Mouse (Mus musculus) liver, embryonic 12.5 days (tissue): ENCODE measurements around the gene Sh2d7. TPM values are rescaled to one million over a fixed set of nuclear protein-coding genes. Genes with fewer than 3 reads are reported as not detected.

ENCODE experiments used
- ATAC-seq: fragments of 200-750 bp; cut with Nextera tagmentation; 2 replicates; pipeline ENCODE4 v1.8.0; 2017; ENCODE audit warnings: moderate number of reproducible peaks, mild to moderate bottlenecking, moderate library complexity
- H3K27ac ChIP-seq: fragments of 300-500 bp; sonication (generic); 2 replicates; pipeline ENCODE4 v1.5.1; 2016; ENCODE audit warnings: mild to moderate bottlenecking
- H3K27me3 ChIP-seq: fragments of 300-500 bp; sonication (generic); replicated peaks from 2 replicates; pipeline ENCODE4 v1.6.1; 2016; ENCODE audit warnings: mild to moderate bottlenecking, moderate library complexity
- H3K36me3 ChIP-seq: fragments of 300-500 bp; sonication (generic); 2 replicates; pipeline ENCODE4 v1.6.1; 2016; ENCODE audit warnings: mild to moderate bottlenecking, moderate library complexity
- H3K4me1 ChIP-seq: fragments of 300-500 bp; sonication (generic); 2 replicates; pipeline ENCODE4 v1.6.1; 2016
- H3K4me2 ChIP-seq: fragments of 300-500 bp; sonication (generic); 2 replicates; pipeline ENCODE4 v1.6.1; 2016; ENCODE audit warnings: mild to moderate bottlenecking, moderate library complexity
- H3K4me3 ChIP-seq: fragments of 300-500 bp; sonication (generic); 2 replicates; pipeline ENCODE4 v1.5.1; 2016; ENCODE audit warnings: mild to moderate bottlenecking, moderate library complexity
- H3K9ac ChIP-seq: fragments of 300-500 bp; sonication (generic); 2 replicates; pipeline ENCODE4 v1.6.1; 2016; ENCODE audit warnings: mild to moderate bottlenecking, moderate library complexity
- H3K9me3 ChIP-seq: fragments of 300-500 bp; sonication (generic); replicated peaks from 2 replicates; pipeline ENCODE4 v1.6.1; 2016; ENCODE audit warnings: mild to moderate bottlenecking, moderate library complexity
- WGBS: fragments of 180-500 bp; shearing (Covaris S2); methylation state at CpG from one replicate; pipeline ENCODE4 v1.1.7; 2016; ENCODE audit not compliant: insufficient replicate concordance; 5-methylcytosine and 5-hydroxymethylcytosine counted together
- polyA plus RNA-seq: library from polyadenylated mRNA; unstranded; fragments of >200 nt; fragmentation: Nextera tagmentation; extraction: Ambion mirVana; gene quantifications from 2 replicates; pipeline ENCODE4 v1.2.1, GENCODE M21; 2016

The Sh2d7 gene
- polyA plus RNA-seq, 1 experiment from 2014 or later = not detected

- H3K4me1 ChIP-seq = no peaks in the 10 kb centered on the region
- H3K9ac ChIP-seq = no peak overlapping the region
- no peak overlapping the region for H3K4me3 ChIP-seq
- no peaks in the 10 kb centered on the region for H3K36me3 ChIP-seq
- H3K27ac ChIP-seq = no peak overlapping the region
- no peak overlapping the region for H3K4me2 ChIP-seq
- ATAC-seq = no peak
- H3K9me3 ChIP-seq = no peaks in the 10 kb centered on the region
- WGBS = 57% methylated on average over 7 of the region's 7 CpGs
- 0 out of 2 replicates have a peak, but pooled peaks cover 13% of the 10 kb centered on the region for H3K27me3 ChIP-seq
Measured at GRCm38 (mm10) chr9:54527694-54528093, 11.1 kb upstream of the Sh2d7 start.

GRCm38 (mm10) chr9:54529950-54530349, 8.8 kb upstream of the Sh2d7 start:
- no peaks in the 10 kb centered on the region for H3K4me1 ChIP-seq
- H3K4me3 ChIP-seq = no peak overlapping the region
- ATAC-seq = no peak
- no peaks in the 10 kb centered on the region for H3K36me3 ChIP-seq
- 61% methylated on average over 2 of the region's 2 CpGs for WGBS
- H3K27ac ChIP-seq = no peak overlapping the region
- no peaks in the 10 kb centered on the region for H3K9me3 ChIP-seq
- H3K4me2 ChIP-seq = no peak overlapping the region
- H3K27me3 ChIP-seq = peaks cover 20% of the 10 kb centered on the region; the same call in 1 of the 2 replicates
- H3K9ac ChIP-seq = no peak overlapping the region

GRCm38 (mm10) chr9:54530836-54531235, 7.9 kb upstream of the Sh2d7 start:
- 68% methylated on average over 6 of the region's 6 CpGs for WGBS

GRCm38 (mm10) chr9:54531421-54531820, 7.4 kb upstream of the Sh2d7 start:
- H3K4me2 ChIP-seq = no peak overlapping the region
- H3K27me3 ChIP-seq = peaks cover 20% of the 10 kb centered on the region; the same call in 1 of the 2 replicates

More at GRCm38 (mm10) chr9:54530836-54531235, 7.9 kb upstream of the Sh2d7 start:
- Histone ChIP-seq H3K4me1 (no peaks in the 10 kb centered on the region), H3K27me3 (peaks cover 20% of the 10 kb centered on the region; the same call in 1 of the 2 replicates), H3K4me3 (no peak overlapping the region), H3K4me2 (no peak overlapping the region), H3K9me3 (no peaks in the 10 kb centered on the region), H3K9ac (no peak overlapping the region), H3K36me3 (no peaks in the 10 kb centered on the region), H3K27ac (no peak overlapping the region)
- ATAC-seq = no peak

GRCm38 (mm10) chr9:54532926-54533325, 5.9 kb upstream of the Sh2d7 start:
- 69% methylated on average over 2 of the region's 2 CpGs for WGBS
- ATAC-seq = no peak

More at GRCm38 (mm10) chr9:54531421-54531820, 7.4 kb upstream of the Sh2d7 start:
- no peak for ATAC-seq
- no peak overlapping the region for H3K4me3 ChIP-seq
- no peaks in the 10 kb centered on the region for H3K4me1 ChIP-seq
- no peaks in the 10 kb centered on the region for H3K9me3 ChIP-seq
- H3K36me3 ChIP-seq = no peaks in the 10 kb centered on the region
- H3K9ac ChIP-seq = no peak overlapping the region
- no peak overlapping the region for H3K27ac ChIP-seq

GRCm38 (mm10) chr9:54533975-54534374, 4.8 kb upstream of the Sh2d7 start:
- H3K27ac ChIP-seq = no peak overlapping the region
- H3K4me1 ChIP-seq = no peaks in the 10 kb centered on the region
- no peak for ATAC-seq
- H3K4me3 ChIP-seq = no peak overlapping the region
- 61% methylated on average over 5 of the region's 5 CpGs for WGBS
- peaks cover 12% of the 10 kb centered on the region; the same call in 1 of the 2 replicates for H3K27me3 ChIP-seq
- no peak overlapping the region for H3K4me2 ChIP-seq
- H3K9me3 ChIP-seq = no peaks in the 10 kb centered on the region
- no peaks in the 10 kb centered on the region for H3K36me3 ChIP-seq
- H3K9ac ChIP-seq = no peak overlapping the region

More at GRCm38 (mm10) chr9:54532926-54533325, 5.9 kb upstream of the Sh2d7 start:
- no peak overlapping the region for H3K4me2 ChIP-seq
- peaks cover 12% of the 10 kb centered on the region; the same call in 1 of the 2 replicates for H3K27me3 ChIP-seq
- no peaks in the 10 kb centered on the region for H3K4me1 ChIP-seq
- H3K9ac ChIP-seq = no peak overlapping the region
- H3K9me3 ChIP-seq = no peaks in the 10 kb centered on the region
- no peak overlapping the region for H3K4me3 ChIP-seq
- H3K36me3 ChIP-seq = no peaks in the 10 kb centered on the region
- no peak overlapping the region for H3K27ac ChIP-seq

GRCm38 (mm10) chr9:54536236-54536635, 2.5 kb upstream of the Sh2d7 start:
- H3K9ac ChIP-seq = no peak overlapping the region
- no peak for ATAC-seq
- H3K36me3 ChIP-seq = no peaks in the 10 kb centered on the region
- H3K27ac ChIP-seq = no peak overlapping the region
- H3K4me1 ChIP-seq = no peaks in the 10 kb centered on the region
- H3K4me2 ChIP-seq = no peak overlapping the region
- H3K27me3 ChIP-seq = peaks cover 7% of the 10 kb centered on the region; the same call in 1 of the 2 replicates
- 76% methylated on average over 7 of the region's 7 CpGs for WGBS
- H3K9me3 ChIP-seq = no peaks in the 10 kb centered on the region
- H3K4me3 ChIP-seq = no peak overlapping the region

- Histone ChIP-seq H3K4me2 (no peak overlapping the region), H3K4me3 (no peak overlapping the region), H3K4me1 (no peaks in the 10 kb centered on the region), H3K9me3 (no peaks in the 10 kb centered on the region), H3K27ac (no peak overlapping the region), H3K27me3 (peaks cover 7% of the 10 kb centered on the region; the same call in 1 of the 2 replicates), H3K9ac (no peak overlapping the region), H3K36me3 (no peaks in the 10 kb centered on the region)
- 66% methylated on average over 4 of the region's 4 CpGs for WGBS
- ATAC-seq = no peak
Measured at GRCm38 (mm10) chr9:54537030-54537429, 1.8 kb upstream of the Sh2d7 start.

GRCm38 (mm10) chr9:54537480-54537879, 1.3 kb upstream of the Sh2d7 start:
- Histone ChIP-seq H3K9me3 (no peaks in the 10 kb centered on the region), H3K4me3 (no peak overlapping the region), H3K4me1 (no peaks in the 10 kb centered on the region), H3K27ac (no peak overlapping the region), H3K36me3 (no peaks in the 10 kb centered on the region), H3K4me2 (no peak overlapping the region), H3K27me3 (peaks cover 7% of the 10 kb centered on the region; the same call in 1 of the 2 replicates), H3K9ac (no peak overlapping the region)
- WGBS = 66% methylated on average over 3 of the region's 3 CpGs
- ATAC-seq = no peak

GRCm38 (mm10) chr9:54538244-54538643, 540 bp upstream of the Sh2d7 start:
- Histone ChIP-seq H3K4me3 (no peak overlapping the region), H3K4me1 (no peaks in the 10 kb centered on the region), H3K27me3 (peaks cover 7% of the 10 kb centered on the region; the same call in 1 of the 2 replicates), H3K36me3 (no peaks in the 10 kb centered on the region), H3K4me2 (no peak overlapping the region), H3K9ac (no peak overlapping the region), H3K9me3 (no peaks in the 10 kb centered on the region), H3K27ac (no peak overlapping the region)
- WGBS = 87% methylated on average over 3 of the region's 3 CpGs
- no peak for ATAC-seq

GRCm38 (mm10) chr9:54540801-54541200, 2.0 kb downstream of the Sh2d7 start:
- 0 out of 2 replicates have a peak, but pooled peaks cover 2% of the 10 kb centered on the region for H3K27me3 ChIP-seq
- no peak overlapping the region for H3K9ac ChIP-seq
- H3K9me3 ChIP-seq = no peaks in the 10 kb centered on the region
- H3K27ac ChIP-seq = no peak overlapping the region
- WGBS = 45% methylated on average over 5 of the region's 5 CpGs
- no peaks in the 10 kb centered on the region for H3K36me3 ChIP-seq
- ATAC-seq = no peak
- H3K4me3 ChIP-seq = no peak overlapping the region
- no peak overlapping the region for H3K4me2 ChIP-seq
- H3K4me1 ChIP-seq = no peaks in the 10 kb centered on the region

- WGBS = 65% methylated on average over 9 of the region's 9 CpGs
- no peak overlapping the region for H3K9ac ChIP-seq
- no peak overlapping the region for H3K27ac ChIP-seq
- ATAC-seq = no peak
- H3K36me3 ChIP-seq = no peaks in the 10 kb centered on the region
- H3K4me1 ChIP-seq = no peaks in the 10 kb centered on the region
- 0 out of 2 replicates have a peak, but pooled peaks cover 2% of the 10 kb centered on the region for H3K27me3 ChIP-seq
- no peaks in the 10 kb centered on the region for H3K9me3 ChIP-seq
- H3K4me2 ChIP-seq = no peak overlapping the region
- H3K4me3 ChIP-seq = no peak overlapping the region
Measured at GRCm38 (mm10) chr9:54544212-54544953, 5.6 kb downstream of the Sh2d7 start.
